Mouse (Mus musculus) frontal cortex, postnatal 10 days (tissue): ENCODE results near the gene Gnl2.

Experiments
- DNase-seq, 2 experiments: peaks; one replicate each; pipeline ENCODE4 v3.0.0; 2022; ENCODE audit warnings: low spot score in 2 of 2, mixed read lengths in 1 of 2

The Gnl2 gene

DNA sequence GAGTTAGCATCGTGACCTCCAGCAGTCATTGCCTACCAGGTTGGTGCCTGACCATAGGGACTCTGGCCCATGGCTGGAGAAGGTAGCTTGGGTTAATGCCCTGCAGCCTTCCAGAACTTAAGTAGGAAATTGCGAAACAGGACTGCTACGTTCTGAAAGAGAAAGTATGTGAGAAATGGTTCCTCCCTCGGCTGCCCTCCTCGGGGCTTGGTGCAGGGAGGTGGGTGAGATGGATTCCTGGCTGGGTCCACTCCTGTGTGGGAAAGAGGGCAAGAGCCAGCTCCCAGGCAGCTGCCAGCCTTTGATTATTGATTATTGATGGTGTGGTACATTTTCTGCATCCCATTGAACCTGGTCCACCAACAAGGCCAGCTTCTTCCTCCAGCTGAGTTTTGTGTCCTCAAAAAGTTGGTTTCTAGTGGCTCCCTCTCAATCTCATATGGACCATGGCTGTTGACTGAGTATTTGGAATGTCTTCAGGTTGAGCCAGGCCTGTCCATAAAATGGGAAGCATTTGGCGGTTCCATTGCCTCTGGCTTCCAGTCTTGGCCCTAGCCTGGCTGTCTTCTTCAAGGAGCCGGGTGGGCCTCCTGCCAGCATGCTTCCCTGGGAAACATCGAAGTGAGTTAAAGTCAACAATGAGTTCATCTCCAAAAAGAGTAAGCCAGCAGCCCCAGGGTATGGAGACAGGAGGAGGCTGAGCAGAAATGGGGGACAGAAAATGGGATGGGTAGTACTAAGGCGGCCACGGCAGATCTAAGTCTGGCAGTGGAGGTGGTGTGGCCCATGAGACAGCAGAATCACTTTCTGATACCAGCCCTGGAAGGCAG lies at the start of gene Gnl2:
Gene Gnl2, plus strand, starts transcription at position 780 of the 830 bp plus-strand sequence.
- DNase-seq: no peak

DNA sequence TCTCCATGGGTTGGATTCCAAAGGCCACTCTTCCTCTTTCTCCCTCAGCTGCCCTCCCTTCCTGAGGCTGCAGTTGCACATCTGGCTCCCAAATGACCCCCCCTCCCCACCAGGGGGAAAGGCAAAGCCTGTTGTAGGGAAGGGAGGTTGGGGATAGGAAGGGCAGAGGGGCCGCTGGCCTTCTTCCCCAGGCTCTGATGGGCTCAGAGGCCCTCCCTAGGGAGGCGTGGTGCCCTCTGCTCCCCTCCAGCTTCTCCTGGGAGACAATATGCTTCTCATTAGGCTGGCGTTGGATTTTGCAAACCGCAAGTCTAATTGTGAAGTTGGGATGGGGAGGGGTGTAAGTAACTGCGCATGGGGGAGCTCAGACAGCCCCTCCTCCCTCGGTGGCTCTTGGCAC lies 47.7 kb upstream of the Gnl2 start:
- DNase-seq: no peak

DNA sequence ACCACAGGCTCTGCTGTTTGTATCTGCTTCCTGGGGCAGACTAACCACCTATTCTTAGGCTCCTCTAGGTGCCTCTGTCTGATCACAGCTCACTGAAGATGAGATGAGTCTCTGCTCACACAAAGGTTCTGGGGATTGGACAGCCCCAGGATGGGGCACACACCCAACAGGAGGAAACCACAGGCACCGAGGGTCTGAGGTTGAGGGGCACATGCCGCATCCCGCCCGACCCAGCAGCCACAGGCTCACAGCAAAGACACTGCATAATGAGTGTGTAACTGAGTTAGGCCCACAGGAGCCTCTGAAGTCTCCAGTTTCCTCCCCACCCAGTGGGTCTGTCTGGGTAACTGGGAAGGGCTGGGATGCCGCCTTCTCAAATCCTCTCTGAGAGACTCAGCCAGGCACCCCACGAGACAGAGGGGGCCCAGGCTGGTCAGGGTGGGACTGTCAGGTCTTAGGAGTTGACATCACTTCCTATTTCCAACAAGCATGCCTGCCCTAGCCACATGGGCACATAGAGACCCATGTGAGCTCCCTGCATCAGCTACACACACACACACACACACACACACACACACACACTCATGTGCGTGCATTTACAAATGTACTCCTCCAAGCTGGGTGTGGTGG lies 47.1 kb upstream of the Gnl2 start:
- DNase-seq: no peak

DNA sequence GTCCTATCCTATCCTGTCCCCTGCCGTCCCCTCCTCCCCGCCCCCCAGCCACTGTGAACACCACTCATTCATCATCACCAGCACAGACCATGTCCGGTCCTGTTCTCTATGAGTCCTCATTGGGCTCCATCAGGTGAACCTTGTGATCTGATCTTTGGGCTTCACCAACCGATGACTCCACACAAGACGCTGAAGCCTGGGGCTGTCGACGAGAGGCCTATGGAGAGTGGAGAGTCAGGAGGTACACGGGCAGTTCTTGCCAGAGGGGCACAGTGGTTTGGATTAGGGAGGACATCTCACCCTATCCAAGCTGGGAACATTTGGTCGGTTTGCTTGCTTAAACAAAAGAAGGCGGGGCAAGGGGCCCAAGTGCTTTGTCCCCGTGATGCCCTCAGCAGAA lies 46.2 kb upstream of the Gnl2 start:
- DNase-seq: no peak

DNA sequence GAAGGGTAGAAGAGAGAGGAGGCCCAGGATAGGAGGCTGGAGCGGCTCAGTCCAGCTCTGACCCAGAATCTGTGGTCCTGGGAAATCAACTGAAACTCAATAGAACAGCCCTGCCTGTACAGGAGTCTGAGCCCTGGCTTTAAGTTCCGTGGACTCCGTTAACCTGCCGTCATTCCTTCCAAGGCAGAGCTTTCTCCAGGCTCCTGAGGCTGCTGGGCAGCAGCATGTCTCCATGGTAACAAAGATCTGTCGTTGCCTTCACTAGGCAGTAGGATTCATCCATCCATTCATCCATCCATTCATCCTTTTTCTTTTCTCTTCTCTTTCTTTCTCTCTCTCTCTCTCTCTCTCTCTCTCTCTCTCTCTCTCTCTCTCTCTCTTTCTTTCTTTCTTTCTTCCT lies 45.7 kb upstream of the Gnl2 start:
- no peak for DNase-seq

DNA sequence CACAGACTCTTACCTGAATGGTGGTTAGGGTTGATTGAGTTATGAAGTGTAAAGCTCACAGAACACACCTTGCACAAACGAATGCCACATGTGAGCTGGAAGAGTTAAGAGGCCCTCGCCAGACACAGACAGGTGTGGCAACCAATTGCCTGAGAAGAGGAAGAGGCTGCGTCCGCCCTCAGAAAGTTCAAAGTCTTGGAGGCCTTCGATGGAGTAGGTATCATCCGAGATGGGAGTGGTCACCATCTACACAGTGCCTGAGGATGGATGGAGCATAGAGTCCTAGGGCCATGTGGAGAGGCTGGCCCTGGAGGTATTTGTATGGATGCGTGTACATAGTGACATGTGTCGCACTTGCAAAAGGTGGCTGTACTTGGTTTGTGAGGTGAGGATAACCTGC lies 45.3 kb upstream of the Gnl2 start:
- no peak for DNase-seq

DNA sequence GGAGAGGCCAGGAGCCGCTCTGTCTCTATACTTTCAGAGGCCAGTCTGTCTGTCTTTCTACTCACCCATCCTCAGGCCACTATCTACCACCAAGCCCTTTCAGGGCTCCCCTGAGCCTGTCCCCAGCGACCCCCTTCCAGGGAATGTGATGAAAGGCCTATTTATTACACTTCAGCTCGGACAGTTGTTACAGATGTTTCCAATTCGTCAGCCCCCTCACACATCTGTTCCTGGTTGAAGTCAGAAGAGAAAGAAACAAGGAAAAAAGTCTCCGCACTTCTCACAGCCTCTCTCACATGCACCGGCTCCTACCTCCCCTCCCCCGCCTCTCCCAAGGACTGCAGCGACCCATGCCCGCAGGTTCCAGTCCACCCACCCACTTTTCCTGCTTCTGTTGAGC lies 44.1 kb upstream of the Gnl2 start:
- DNase-seq: no peak

DNA sequence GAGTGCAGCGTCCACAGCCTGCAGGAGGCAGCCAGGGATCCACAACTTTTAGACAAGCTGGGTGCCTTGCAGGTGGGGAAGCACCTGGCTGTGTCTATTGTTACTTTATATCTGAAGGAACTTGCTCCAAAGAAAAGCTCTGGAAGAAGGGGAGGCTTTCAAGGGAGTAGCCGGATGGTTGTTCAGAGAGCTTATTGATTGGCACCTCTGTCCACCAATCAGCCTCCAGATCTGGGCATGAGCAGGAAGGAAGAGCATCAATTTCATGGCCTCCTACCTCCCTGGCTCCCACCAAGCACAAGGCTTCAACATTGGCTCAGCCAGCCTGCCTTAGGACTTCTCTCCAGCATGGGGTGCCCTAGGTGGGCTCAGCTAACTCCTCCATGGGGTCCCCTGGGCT lies 43.1 kb upstream of the Gnl2 start:
- no peak for DNase-seq

DNA sequence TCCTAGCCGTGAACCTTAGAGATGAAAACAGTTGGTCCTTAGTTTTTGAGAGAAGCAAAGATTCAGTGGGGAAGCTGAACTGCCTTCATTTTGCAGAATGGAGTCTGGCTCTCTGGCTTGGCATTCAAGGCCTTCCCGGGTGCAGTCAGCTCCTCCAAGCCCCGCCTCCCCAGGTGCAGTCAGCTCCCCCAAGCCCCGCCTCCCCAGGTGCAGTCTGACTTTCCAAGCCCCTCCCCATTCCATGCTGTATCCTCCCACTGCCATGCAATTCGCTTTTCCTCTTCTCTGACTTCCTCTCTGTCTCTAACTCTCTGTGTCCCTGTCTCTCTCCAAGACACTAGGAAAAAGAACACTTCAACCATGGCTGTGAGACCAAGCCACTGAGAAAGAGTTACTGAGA lies 38.2 kb upstream of the Gnl2 start:
- DNase-seq: no peak

DNA sequence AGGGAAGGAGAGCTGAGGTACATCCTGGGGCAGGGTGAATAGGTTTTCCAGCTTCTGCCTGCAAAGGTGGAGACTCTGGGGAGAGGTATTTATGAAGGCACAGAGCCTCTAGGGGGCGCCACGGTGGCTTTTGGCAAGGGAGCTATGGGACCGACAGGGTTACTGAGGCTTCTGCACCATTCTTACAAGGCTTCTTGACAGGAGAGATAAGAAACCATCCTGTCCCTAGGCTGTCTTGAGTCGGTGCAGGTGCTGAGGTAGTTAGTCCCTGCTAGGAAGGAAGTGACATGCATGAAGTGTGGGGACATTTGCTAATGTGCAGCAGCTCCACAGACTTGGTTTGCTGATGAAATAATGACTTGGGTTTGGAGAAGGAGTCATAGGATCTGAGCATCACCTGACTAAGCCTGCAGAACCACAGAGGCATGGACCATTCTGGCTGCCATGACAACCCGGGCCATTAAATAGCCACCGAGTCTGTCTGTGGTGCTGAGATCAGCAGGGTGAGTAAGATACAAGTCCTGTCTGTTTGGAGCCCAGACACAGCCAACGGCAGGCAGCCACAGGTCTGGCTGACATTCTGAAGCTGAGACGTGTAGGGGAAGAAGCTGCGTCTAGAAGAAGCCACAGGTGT lies 32.4 kb upstream of the Gnl2 start:
- DNase-seq: no peak

DNA sequence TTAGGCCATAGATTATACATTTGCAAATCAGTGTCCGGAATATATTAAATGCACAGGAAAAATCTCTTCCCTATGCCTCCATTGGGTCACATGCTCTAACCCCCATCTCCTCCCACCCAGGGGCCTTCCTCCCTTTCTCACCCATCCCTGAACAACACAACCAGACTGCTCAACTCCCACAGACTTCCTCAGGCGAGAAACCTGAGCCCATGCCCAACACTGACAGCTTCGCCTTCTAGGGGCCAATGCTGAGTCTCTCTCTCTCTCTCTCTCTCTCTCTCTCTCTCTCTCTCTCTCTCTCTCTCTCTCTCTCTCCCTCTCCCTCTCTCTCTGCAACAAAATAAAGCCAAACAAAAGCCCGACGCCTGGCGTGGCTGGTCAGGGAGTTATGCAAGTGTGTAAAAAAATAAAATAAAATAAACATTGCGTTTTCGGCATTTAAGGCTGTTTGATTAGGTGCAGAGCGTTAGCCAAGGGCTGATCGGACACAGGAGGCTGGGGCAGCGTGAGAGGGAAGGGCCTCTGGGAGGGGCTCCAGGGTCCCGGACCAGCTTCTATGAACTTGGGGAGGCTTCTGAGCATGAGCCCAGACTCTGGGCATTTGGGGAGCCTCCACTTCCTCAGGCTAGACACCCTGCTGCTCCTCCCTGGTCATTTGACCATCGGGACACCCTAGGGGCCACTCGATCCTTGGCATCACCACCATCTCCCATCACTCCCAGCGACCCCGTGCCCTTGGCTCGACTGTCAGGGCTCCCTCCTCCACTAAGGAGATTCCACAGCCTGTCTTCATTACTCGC lies 31.3 kb upstream of the Gnl2 start:
- no peak for DNase-seq

DNA sequence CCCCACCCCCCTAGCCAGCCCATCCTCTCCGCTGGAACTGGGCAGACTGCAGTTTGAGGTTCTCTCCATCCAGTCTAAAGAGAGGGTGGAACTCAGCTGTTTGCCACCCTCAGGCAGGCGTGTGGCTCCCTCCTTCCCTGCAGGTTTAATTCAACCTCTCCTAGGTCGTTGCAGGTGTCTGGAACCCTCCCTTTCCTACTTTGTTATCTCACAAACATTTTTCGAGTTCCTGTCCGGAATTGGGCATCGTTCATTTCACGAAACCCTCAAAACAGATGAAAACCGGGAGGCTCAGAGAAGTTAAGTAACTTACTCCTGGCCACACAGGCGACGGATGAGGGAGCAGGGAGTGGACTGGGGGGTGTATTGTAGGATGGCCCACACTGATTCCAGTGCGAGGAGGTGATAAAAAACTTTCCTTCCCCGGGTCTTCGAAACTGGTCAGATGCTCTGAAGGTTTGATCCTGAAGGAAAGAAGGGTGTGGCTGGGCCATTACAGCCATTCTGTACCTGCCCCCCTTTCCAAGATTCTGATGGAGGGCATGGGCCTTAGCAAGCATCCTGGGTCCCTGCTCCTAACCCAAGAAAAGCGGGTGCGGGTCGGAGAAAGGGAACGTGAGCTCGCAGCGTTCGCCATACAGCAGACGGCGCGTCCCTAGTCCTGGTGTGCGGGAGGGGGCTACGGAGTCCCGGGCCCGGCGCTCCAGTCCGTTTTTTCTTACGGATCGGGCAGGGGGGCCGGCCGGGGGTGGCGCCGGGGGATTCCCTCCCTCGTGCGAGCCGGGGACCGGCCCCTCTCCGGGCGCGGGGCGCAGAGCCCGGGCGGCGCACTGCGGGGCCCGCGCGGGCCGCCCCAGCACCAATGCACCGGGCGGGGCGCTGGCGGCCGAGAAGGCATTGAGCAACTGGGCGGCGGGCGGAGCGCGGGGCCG lies 30.4 kb upstream of the Gnl2 start, which contains the start of gene Rspo1:
Gene Rspo1, plus strand, starts transcription at position 760 of the 932 bp plus-strand sequence.
- DNase-seq: no peak

DNA sequence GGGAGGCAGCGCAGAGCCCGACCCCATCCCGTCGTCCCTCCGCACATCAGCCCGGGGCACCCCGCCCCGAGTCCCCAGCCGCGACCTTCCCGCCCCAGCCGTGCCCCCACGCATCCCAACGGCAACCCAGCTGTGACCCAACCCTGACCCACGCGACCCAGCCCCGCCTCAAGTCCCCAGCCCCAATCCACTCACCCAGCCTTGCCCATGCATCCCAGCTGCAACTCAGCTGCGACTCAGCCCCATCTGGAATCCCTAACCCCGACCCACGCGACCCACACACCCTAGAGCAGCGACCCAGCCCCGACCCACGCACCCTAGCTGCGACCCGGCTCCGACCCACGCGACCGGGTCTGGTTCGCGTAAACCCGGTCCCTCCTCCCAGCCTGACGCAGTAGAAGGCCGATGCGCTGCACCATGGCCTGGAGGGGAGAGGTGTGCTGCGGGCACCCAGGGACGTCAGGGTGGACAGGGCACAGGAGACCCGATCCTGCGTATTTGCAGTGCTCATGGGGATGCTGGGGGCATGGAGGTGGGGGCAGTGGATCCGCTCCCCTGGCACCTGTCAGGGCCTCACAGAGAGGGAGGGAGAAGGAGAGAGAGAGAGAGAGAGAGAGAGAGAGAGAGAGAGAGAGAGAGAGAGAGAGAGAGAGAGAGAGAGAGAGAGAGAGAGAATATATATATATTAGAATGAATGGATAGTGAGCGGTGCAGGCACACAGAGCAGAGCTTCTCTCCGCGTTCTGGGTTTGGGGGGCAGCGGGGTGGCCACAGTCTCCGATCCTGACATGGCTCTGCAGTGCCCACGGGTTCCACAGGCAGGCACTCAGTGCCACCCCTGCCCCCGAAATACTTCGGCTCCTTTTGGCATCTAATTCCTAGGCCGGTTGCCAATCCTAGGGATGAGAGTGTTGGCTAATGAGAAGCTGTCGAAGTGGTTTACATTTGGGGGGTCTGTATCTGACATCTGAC lies 29.4 kb upstream of the Gnl2 start:
- no peak for DNase-seq

DNA sequence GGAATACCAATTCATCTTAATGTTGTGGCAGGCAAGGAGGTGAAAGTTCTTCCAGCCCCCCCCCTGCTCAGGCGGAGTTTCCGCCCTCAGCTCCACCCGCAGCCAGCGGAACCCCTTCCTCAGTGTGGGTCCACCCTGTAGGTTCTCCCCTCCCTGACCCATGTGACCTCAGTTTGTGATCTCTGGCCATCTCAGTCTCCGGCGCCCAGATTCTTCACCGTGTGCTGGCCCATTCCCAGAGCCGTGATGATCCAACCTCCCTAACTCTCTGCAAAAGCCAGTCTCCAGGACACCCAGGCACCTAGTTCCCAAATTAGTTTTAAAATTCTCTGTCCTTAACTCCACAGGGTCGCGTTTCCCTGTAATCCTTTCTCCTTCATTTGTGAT lies 28.7 kb upstream of the Gnl2 start:
- DNase-seq: no peak

DNA sequence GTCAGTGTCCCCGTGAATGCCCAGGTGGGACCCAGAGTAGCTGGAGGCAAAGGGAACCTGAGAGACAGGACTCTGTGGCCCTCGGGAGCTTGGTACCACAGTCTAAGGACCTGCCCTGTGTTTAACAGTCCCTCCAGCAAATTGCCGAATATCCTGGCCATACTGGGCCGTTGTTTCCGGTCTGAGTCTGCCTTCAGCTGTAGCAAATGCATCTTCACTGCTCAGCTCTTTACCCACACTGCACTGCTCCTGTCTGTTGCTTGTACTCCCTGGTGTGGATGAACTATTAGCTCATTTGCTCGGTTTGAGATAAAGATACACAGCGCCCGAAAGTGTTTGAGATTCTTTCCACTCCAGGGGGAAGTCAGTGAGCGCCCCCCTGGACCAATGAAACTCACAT lies 28.0 kb upstream of the Gnl2 start:
- DNase-seq: no peak

DNA sequence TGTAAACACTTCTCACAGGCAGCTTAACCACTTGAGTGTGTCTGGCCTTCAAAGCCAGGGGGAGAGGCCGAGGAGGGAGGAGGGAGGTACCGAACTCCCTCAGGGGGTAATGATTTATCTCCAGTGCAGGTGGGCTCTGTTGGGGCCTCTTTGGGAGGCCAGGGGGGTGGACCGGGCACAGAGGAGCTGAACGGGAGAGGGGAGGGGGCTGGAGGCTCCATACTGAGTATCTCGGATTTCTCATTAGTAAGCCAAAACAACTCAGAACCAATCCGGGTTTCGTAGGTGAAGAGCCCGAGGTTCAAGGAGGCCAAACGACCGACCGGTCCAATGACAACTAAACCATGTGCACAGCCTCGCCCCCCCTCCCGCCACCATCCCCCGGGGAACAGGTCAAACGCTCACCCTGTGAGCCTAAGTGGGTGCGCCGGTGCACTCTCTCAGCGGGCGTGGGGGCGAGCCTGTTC lies 26.6 kb upstream of the Gnl2 start:
- no peak for DNase-seq

DNA sequence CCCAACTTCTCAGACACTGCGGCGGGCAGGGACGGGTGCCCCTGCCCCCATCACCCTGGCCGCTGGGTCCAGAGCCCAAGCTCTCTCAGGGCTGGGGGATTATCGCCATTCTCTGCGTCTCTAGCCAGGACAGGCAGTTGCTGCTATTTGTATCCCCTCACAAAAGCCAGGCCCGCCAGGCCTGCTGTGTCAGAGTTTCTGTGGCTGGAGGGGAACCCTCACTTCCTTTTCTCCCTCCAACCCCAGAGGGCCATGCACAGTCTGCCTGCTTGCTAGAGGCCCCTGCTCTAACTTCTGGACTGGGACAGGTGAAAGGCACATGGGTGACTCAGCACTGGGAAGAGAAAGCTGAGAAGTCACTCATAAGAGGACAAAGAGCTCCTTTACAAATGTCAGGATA lies 26.1 kb upstream of the Gnl2 start:
- no peak for DNase-seq

DNA sequence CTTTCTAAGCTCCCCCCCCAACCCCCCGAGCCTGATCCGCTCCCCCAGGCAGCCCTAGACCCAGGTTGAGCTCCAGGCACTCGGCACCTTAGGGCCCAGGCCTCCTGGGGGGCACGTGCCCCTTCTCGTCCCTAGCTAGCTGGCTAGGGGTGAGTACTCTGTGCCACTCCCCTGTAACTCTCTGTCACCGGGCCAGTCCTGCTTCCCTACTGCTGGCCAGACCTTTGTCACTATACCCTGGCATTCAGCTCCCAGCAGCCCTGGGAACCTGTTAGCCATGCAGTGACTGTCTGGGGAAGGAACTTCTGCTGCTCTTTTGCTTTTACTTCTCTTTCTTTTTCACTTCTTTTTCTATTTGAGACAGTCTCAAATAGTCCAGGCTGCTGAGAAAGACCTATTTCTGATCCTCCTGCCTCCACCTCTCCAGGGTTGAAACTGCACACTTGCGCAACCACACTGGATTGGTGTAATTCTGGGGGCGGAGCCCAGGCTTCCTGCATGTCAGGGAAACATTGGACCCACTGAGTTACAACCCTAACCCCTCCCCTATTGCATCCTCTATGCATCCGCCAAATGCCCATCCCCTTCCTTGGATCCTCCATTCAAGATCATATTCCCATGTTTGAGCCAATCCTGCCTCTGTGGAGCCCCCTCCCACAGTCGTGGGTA lies 18.8 kb upstream of the Gnl2 start:
- DNase-seq: no peak

DNA sequence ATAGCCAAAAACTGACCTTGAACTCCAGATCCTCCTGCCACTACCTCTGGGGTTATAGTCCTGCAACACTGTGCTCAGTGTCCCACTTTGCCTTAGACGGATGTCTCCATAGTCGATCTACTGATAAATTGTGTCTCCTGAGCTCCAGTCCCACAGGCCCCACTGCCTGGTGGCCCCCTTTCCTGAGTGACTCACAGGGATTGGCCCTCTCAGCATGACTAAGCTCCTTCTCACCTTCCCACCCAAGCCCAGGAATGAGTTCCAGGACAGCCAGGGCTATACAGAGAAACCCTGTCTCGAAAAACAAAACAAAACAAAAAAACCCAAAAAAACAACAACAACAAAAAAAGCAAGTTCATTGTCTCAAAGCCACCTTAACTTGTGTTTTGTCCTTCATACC lies 16.8 kb upstream of the Gnl2 start:
- DNase-seq: no peak
